Mouse (Mus musculus): Measurements from ENCODE around the gene Ddx41. TPM values are rescaled to one million over a fixed set of nuclear protein-coding genes. Genes with fewer than 3 reads are reported as not detected.

Gene Ddx41
- total and polyA plus RNA-seq, 3 experiments, result 59.1 to 101 (median 60.8) TPM

DNA sequence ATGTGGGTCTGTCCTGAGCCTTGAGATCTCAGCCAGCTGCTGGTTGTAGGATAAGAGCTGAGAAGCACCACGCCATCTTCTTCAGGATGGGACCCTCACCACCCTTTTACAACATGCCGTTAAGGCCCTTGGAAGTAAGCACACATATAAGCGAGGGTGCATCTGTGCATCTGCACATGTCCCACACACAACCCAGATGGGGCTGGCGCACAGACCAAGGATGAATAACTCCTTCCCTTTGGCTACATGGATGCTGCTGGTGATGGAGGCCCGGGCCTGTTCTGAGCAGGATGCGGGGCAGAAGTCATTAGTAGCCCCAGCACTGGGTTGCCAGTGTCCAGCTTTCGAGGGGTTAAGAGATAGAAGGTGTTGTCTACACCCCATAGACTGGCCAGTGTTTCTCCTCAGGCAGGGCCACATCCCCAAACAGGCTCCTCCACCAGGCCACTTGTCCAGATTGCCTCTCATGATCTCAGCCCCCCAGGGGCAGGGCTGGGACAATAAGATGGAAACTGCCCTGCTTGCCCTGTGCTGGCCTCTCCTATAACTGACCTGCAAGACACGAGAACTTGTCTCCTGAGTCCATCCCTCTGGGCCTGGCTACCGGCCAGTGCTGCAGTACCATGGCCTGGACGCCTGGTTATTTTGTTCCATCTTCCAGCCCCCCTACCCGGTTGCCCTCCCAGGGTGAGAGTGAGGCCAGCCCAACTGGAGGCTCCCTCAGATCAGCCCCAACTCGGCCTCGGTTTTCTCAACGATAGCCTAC is 50.2 kb downstream of the Ddx41 start:
- H3K4me1 ChIP-seq (ENCODE audit: insufficient read depth, low read depth, low read length), result peaks cover 3% of the 10 kb centered on the region; the same call in 1 of the 2 replicates
- H3K4me3 ChIP-seq (ENCODE audit: low read depth, low read length), result no peak overlapping the region
- H3K36me3 ChIP-seq (replicated peaks), result no peaks in the 10 kb centered on the region
- TF ChIP-seq TAL1 (conservative IDR thresholded peaks at IDR 0.05; ENCODE audit: low read depth, low read length) (no peak), GATA2 (IDR thresholded peaks at IDR 0.05; ENCODE audit: borderline replicate concordance, low read depth, low read length) (no peak), POLR2AphosphoS5 (IDR thresholded peaks at IDR 0.05; ENCODE audit: insufficient replicate concordance, low read depth, low read length) (no peak), GATA1 (IDR thresholded peaks at IDR 0.05; ENCODE audit: borderline replicate concordance, low read length) (no peak), CTCF (IDR thresholded peaks at IDR 0.05; ENCODE audit: low read depth, low read length) (no peak)
- H3K27me3 ChIP-seq (ENCODE audit: insufficient read depth, low read length), result peaks cover 81% of the 10 kb centered on the region
- DNase-seq (ENCODE audit: low spot score) (no peak), ATAC-seq (ENCODE audit: extremely low read depth, insufficient number of reproducible peaks, low FRiP score, poor library complexity, severe bottlenecking) (no peak)
- H3K9me3 ChIP-seq (replicated peaks), result no peaks in the 10 kb centered on the region

DNA sequence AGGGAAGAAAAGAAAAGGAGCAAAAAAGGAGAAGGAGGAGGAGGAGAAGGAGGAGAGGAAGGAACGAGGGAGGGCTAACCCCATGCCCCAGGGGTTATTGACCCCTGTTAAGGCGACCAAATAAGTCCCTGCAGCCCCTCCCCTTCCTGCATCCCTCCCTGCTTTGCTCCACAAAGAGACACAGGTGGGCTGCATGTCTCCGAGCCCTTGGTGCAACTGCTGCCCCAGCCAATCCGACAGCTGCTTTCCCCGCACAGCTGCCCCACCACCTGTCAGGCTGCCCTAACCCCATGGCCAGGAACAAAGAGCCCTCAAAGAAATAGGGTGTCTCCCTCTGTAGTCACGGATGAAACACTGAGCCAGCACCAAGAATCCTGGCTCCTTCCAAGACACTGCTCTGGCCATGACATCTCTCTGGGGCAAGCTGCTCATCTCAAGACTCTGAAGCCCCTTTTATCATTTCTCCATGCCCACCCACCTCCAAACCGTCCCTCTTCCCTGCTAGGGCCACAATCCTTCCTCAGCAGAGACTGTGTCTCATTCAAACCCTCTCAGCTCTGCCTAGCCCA is 51.9 kb downstream of the Ddx41 start:
- Histone ChIP-seq H3K27me3 (ENCODE audit: insufficient read depth, low read length) (peaks cover 87% of the 10 kb centered on the region), H3K9me3 (replicated peaks) (no peaks in the 10 kb centered on the region), H3K4me3 (ENCODE audit: low read depth, low read length) (no peak overlapping the region), H3K4me1 (ENCODE audit: insufficient read depth, low read depth, low read length) (peaks cover 3% of the 10 kb centered on the region; the same call in 1 of the 2 replicates), H3K36me3 (replicated peaks) (no peaks in the 10 kb centered on the region)
- DNase-seq (ENCODE audit: low spot score), result no peak
- TF ChIP-seq TAL1 (conservative IDR thresholded peaks at IDR 0.05; ENCODE audit: low read depth, low read length) (no peak), GATA2 (IDR thresholded peaks at IDR 0.05; ENCODE audit: borderline replicate concordance, low read depth, low read length) (no peak), CTCF (IDR thresholded peaks at IDR 0.05; ENCODE audit: low read depth, low read length) (no peak), GATA1 (IDR thresholded peaks at IDR 0.05; ENCODE audit: borderline replicate concordance, low read length) (no peak), POLR2AphosphoS5 (IDR thresholded peaks at IDR 0.05; ENCODE audit: insufficient replicate concordance, low read depth, low read length) (no peak)
- no peak; the same call in 1 of the 2 replicates for ATAC-seq (ENCODE audit: extremely low read depth, insufficient number of reproducible peaks, low FRiP score, poor library complexity, severe bottlenecking)

DNA sequence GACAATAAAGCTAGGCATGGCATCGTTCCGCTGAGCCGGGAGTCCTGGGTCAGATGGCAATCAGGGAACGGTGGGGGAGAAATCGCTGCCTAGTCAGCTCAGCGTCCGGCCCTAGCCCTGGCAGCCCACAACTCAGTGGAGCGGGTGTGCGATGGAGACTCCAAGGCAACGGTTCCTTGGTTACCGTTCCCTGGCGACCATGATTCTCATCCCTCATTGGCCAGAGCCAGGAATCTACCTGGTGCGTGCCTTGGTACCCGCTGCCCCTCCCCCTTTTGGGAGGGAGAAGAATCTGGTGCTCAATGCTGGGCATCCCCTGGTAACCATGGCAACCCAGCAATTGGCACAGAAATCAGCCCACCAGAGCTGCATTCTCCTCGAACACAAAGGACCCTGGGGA is 52.9 kb downstream of the Ddx41 start:
- no peak for DNase-seq (ENCODE audit: low spot score)
- Histone ChIP-seq H3K27me3 (ENCODE audit: insufficient read depth, low read length) (peaks cover 88% of the 10 kb centered on the region), H3K4me3 (ENCODE audit: low read depth, low read length) (no peak overlapping the region), H3K4me1 (ENCODE audit: insufficient read depth, low read depth, low read length) (peaks cover 3% of the 10 kb centered on the region; the same call in 1 of the 2 replicates), H3K9me3 (replicated peaks) (no peaks in the 10 kb centered on the region), H3K36me3 (replicated peaks) (no peaks in the 10 kb centered on the region)
- ATAC-seq (ENCODE audit: extremely low read depth, insufficient number of reproducible peaks, low FRiP score, poor library complexity, severe bottlenecking), result no peak
- no peak for TF ChIP-seq TAL1 (conservative IDR thresholded peaks at IDR 0.05; ENCODE audit: low read depth, low read length)
- no peak for TF ChIP-seq GATA1 (IDR thresholded peaks at IDR 0.05; ENCODE audit: borderline replicate concordance, low read length)
- no peak for TF ChIP-seq POLR2AphosphoS5 (IDR thresholded peaks at IDR 0.05; ENCODE audit: insufficient replicate concordance, low read depth, low read length)
- no peak for TF ChIP-seq CTCF (IDR thresholded peaks at IDR 0.05; ENCODE audit: low read depth, low read length)
- TF ChIP-seq GATA2 (IDR thresholded peaks at IDR 0.05; ENCODE audit: borderline replicate concordance, low read depth, low read length), result no peak

DNA sequence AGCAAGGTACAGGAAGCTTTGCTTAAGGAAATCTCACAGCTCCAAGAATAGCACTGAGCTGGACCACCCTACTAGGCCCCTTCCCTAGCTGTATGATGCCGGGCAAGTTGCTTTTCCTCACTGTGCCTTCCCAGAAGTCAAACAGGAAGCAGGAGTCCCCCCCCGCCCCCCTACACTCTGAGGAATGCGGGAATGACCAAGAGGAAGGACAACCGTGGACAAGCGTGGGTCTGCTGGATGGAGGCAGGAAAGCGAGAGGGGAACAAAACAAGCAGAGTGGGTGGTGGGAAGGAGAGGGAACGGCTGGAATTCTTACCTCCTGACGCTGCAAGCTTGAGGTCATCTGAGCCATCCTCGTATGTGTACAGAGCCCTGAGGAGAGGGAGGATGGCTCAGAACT is 53.4 kb downstream of the Ddx41 start:
- Histone ChIP-seq H3K27me3 (ENCODE audit: insufficient read depth, low read length) (peaks cover 84% of the 10 kb centered on the region), H3K9me3 (replicated peaks) (no peaks in the 10 kb centered on the region), H3K4me3 (ENCODE audit: low read depth, low read length) (no peak overlapping the region), H3K36me3 (replicated peaks) (no peaks in the 10 kb centered on the region), H3K4me1 (ENCODE audit: insufficient read depth, low read depth, low read length) (peaks cover 3% of the 10 kb centered on the region; the same call in 1 of the 2 replicates)
- no peak for ATAC-seq (ENCODE audit: extremely low read depth, insufficient number of reproducible peaks, low FRiP score, poor library complexity, severe bottlenecking)
- DNase-seq (ENCODE audit: low spot score), result no peak
- TF ChIP-seq TAL1 (conservative IDR thresholded peaks at IDR 0.05; ENCODE audit: low read depth, low read length) (no peak), CTCF (IDR thresholded peaks at IDR 0.05; ENCODE audit: low read depth, low read length) (no peak), GATA1 (IDR thresholded peaks at IDR 0.05; ENCODE audit: borderline replicate concordance, low read length) (no peak), GATA2 (IDR thresholded peaks at IDR 0.05; ENCODE audit: borderline replicate concordance, low read depth, low read length) (no peak), POLR2AphosphoS5 (IDR thresholded peaks at IDR 0.05; ENCODE audit: insufficient replicate concordance, low read depth, low read length) (no peak)

DNA sequence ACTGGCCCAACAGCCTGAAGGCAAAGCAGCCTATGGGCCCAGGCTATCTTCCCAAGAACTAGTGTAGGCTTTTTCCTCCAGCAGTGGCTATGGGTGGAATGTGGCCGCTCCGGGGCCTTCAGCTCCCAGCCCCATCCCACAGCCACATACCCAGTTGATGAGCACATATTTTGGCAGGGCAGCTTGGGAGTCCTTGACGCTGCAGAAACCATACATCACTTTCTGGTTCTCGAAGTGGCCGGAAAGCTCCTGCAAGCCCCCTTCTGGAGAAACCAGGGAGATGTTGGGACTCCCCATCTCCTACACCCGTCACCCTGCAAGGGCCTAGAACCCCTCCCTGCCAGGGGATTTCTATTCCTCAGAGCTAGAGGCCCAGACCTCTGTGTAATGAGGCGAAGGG is 53.9 kb downstream of the Ddx41 start:
- Histone ChIP-seq H3K4me3 (ENCODE audit: low read depth, low read length) (no peak overlapping the region), H3K36me3 (replicated peaks) (no peaks in the 10 kb centered on the region), H3K9me3 (replicated peaks) (no peaks in the 10 kb centered on the region), H3K27me3 (ENCODE audit: insufficient read depth, low read length) (peaks cover 83% of the 10 kb centered on the region), H3K4me1 (ENCODE audit: insufficient read depth, low read depth, low read length) (peaks cover 3% of the 10 kb centered on the region; the same call in 1 of the 2 replicates)
- DNase-seq (ENCODE audit: low spot score) (no peak), ATAC-seq (ENCODE audit: extremely low read depth, insufficient number of reproducible peaks, low FRiP score, poor library complexity, severe bottlenecking) (no peak)
- TF ChIP-seq CTCF (IDR thresholded peaks at IDR 0.05; ENCODE audit: low read depth, low read length) (no peak), GATA1 (IDR thresholded peaks at IDR 0.05; ENCODE audit: borderline replicate concordance, low read length) (no peak), GATA2 (IDR thresholded peaks at IDR 0.05; ENCODE audit: borderline replicate concordance, low read depth, low read length) (no peak)

Other genes with a start within 250 kb of the Ddx41 start
Only the 20 nearest of the 22 such genes appear.
- gene Rab24, start 214.7 kb downstream of the Ddx41 start, total RNA-seq (2014; fragmentation: Nextera tagmentation), result 35.2 and 67.7 TPM in 2 replicates
- 70.2 and 104 TPM in 2 replicates for gene Rab24, start 214.7 kb downstream of the Ddx41 start, total RNA-seq (2017)
- gene Rab24, start 214.7 kb downstream of the Ddx41 start, polyA plus RNA-seq (2012), result 136 and 138 TPM in 2 replicates
- 0.87 and 33.8 TPM in 2 replicates for gene Mxd3, start 206.8 kb downstream of the Ddx41 start, total RNA-seq (2014; fragmentation: Nextera tagmentation)
- gene Mxd3, start 206.8 kb downstream of the Ddx41 start, total RNA-seq (2017), result 8.3 and 10.8 TPM in 2 replicates
- 3.8 and 4.7 TPM in 2 replicates for gene Mxd3, start 206.8 kb downstream of the Ddx41 start, polyA plus RNA-seq (2012)
- gene Lman2, start 173.9 kb downstream of the Ddx41 start, total RNA-seq (2014; fragmentation: Nextera tagmentation), result 68.4 and 77.7 TPM in 2 replicates
- 76.9 and 91.1 TPM in 2 replicates for gene Lman2, start 173.9 kb downstream of the Ddx41 start, total RNA-seq (2017)
- 41.1 and 124 TPM in 2 replicates for gene Lman2, start 173.9 kb downstream of the Ddx41 start, polyA plus RNA-seq (2012)
- gene Rgs14, start 166.9 kb downstream of the Ddx41 start, total RNA-seq (2014; fragmentation: Nextera tagmentation), result 2.2 and 6.4 TPM in 2 replicates
- 10.0 and 10.1 TPM in 2 replicates for gene Rgs14, start 166.9 kb downstream of the Ddx41 start, total RNA-seq (2017)
- 6.0 and 6.6 TPM in 2 replicates for gene Rgs14, start 166.9 kb downstream of the Ddx41 start, polyA plus RNA-seq (2012)
- gene Slc34a1, start 138.5 kb downstream of the Ddx41 start, total RNA-seq (2014; fragmentation: Nextera tagmentation), result not detected in 2 replicates
- 0.06 and 0.93 TPM in 2 replicates for gene Slc34a1, start 138.5 kb downstream of the Ddx41 start, total RNA-seq (2017)
- not detected in 2 replicates for gene Slc34a1, start 138.5 kb downstream of the Ddx41 start, polyA plus RNA-seq (2012)
- not detected in 2 replicates for gene Pfn3, start 121.4 kb downstream of the Ddx41 start, total RNA-seq (2014; fragmentation: Nextera tagmentation)
- gene Pfn3, start 121.4 kb downstream of the Ddx41 start, total RNA-seq (2017), result not detected in 2 replicates
- not detected in 2 replicates for gene Pfn3, start 121.4 kb downstream of the Ddx41 start, polyA plus RNA-seq (2012)
- not detected in 2 replicates for gene F12, start 109.9 kb downstream of the Ddx41 start, total RNA-seq (2014; fragmentation: Nextera tagmentation)
- 0.05 TPM in 1 of 2 replicates, not detected in the other for gene F12, start 109.9 kb downstream of the Ddx41 start, total RNA-seq (2017)
- not detected in 2 replicates for gene F12, start 109.9 kb downstream of the Ddx41 start, polyA plus RNA-seq (2012)
- gene Grk6, start 91.6 kb downstream of the Ddx41 start, total RNA-seq (2014; fragmentation: Nextera tagmentation), result 23.0 and 27.5 TPM in 2 replicates
- gene Grk6, start 91.6 kb downstream of the Ddx41 start, total RNA-seq (2017), result 48.9 and 53.9 TPM in 2 replicates
- 42.6 and 46.0 TPM in 2 replicates for gene Grk6, start 91.6 kb downstream of the Ddx41 start, polyA plus RNA-seq (2012)
- 0.53 TPM in 1 of 2 replicates, not detected in the other for gene Prr7, start 72.4 kb downstream of the Ddx41 start, total RNA-seq (2014; fragmentation: Nextera tagmentation)
- 0.44 and 1.6 TPM in 2 replicates for gene Prr7, start 72.4 kb downstream of the Ddx41 start, total RNA-seq (2017)
- 1.6 and 2.7 TPM in 2 replicates for gene Prr7, start 72.4 kb downstream of the Ddx41 start, polyA plus RNA-seq (2012)
- not detected in 2 replicates for gene Dbn1, start 48.5 kb downstream of the Ddx41 start, total RNA-seq (2014; fragmentation: Nextera tagmentation)
- gene Dbn1, start 48.5 kb downstream of the Ddx41 start, total RNA-seq (2017), result 0.23 and 0.33 TPM in 2 replicates
- 0.25 and 0.30 TPM in 2 replicates for gene Dbn1, start 48.5 kb downstream of the Ddx41 start, polyA plus RNA-seq (2012)
- 19.9 and 20.0 TPM in 2 replicates for gene Pdlim7, start 23.0 kb downstream of the Ddx41 start, total RNA-seq (2014; fragmentation: Nextera tagmentation)
- gene Pdlim7, start 23.0 kb downstream of the Ddx41 start, total RNA-seq (2017), result 8.5 and 13.5 TPM in 2 replicates
- 52.5 and 61.7 TPM in 2 replicates for gene Pdlim7, start 23.0 kb downstream of the Ddx41 start, polyA plus RNA-seq (2012)
- 1.6 and 1.7 TPM in 2 replicates for gene Dok3, start 7.4 kb downstream of the Ddx41 start, total RNA-seq (2014; fragmentation: Nextera tagmentation)
- gene Dok3, start 7.4 kb downstream of the Ddx41 start, total RNA-seq (2017), result 8.4 and 8.8 TPM in 2 replicates
- gene Dok3, start 7.4 kb downstream of the Ddx41 start, polyA plus RNA-seq (2012), result 11.6 and 14.4 TPM in 2 replicates
- 54.4 and 65.4 TPM in 2 replicates for gene Fam193b, start 34.5 kb upstream of the Ddx41 start, total RNA-seq (2014; fragmentation: Nextera tagmentation)
- gene Fam193b, start 34.5 kb upstream of the Ddx41 start, total RNA-seq (2017), result 23.3 and 25.8 TPM in 2 replicates
- gene Fam193b, start 34.5 kb upstream of the Ddx41 start, polyA plus RNA-seq (2012), result 57.3 and 68.0 TPM in 2 replicates
- gene Tmed9, start 37.1 kb upstream of the Ddx41 start, total RNA-seq (2014; fragmentation: Nextera tagmentation), result 46.5 and 56.7 TPM in 2 replicates
- 100 and 102 TPM in 2 replicates for gene Tmed9, start 37.1 kb upstream of the Ddx41 start, total RNA-seq (2017)
- gene Tmed9, start 37.1 kb upstream of the Ddx41 start, polyA plus RNA-seq (2012), result 149 and 172 TPM in 2 replicates
- gene B4galt7, start 63.2 kb upstream of the Ddx41 start, total RNA-seq (2014; fragmentation: Nextera tagmentation), result 7.4 and 10.6 TPM in 2 replicates
- 16.7 and 17.6 TPM in 2 replicates for gene B4galt7, start 63.2 kb upstream of the Ddx41 start, total RNA-seq (2017)
- 15.2 and 15.4 TPM in 2 replicates for gene B4galt7, start 63.2 kb upstream of the Ddx41 start, polyA plus RNA-seq (2012)
- 27.2 and 27.4 TPM in 2 replicates for gene Caml, start 86.3 kb upstream of the Ddx41 start, total RNA-seq (2014; fragmentation: Nextera tagmentation)
- gene Caml, start 86.3 kb upstream of the Ddx41 start, total RNA-seq (2017), result 33.8 and 37.2 TPM in 2 replicates
- 24.5 and 25.2 TPM in 2 replicates for gene Caml, start 86.3 kb upstream of the Ddx41 start, polyA plus RNA-seq (2012)
- 86.6 and 93.9 TPM in 2 replicates for gene Ddx46, start 98.4 kb upstream of the Ddx41 start, total RNA-seq (2014; fragmentation: Nextera tagmentation)
- 92.4 and 129 TPM in 2 replicates for gene Ddx46, start 98.4 kb upstream of the Ddx41 start, total RNA-seq (2017)
- 29.9 and 38.6 TPM in 2 replicates for gene Ddx46, start 98.4 kb upstream of the Ddx41 start, polyA plus RNA-seq (2012)
- 84.0 and 88.9 TPM in 2 replicates for gene B230219D22Rik, start 156.5 kb upstream of the Ddx41 start, total RNA-seq (2014; fragmentation: Nextera tagmentation)
- 58.4 and 64.2 TPM in 2 replicates for gene B230219D22Rik, start 156.5 kb upstream of the Ddx41 start, total RNA-seq (2017)
- gene B230219D22Rik, start 156.5 kb upstream of the Ddx41 start, polyA plus RNA-seq (2012), result 20.3 and 28.2 TPM in 2 replicates
- gene Txndc15, start 178.0 kb upstream of the Ddx41 start, total RNA-seq (2014; fragmentation: Nextera tagmentation), result 14.0 and 15.0 TPM in 2 replicates
- gene Txndc15, start 178.0 kb upstream of the Ddx41 start, total RNA-seq (2017), result 36.8 and 43.6 TPM in 2 replicates
- gene Txndc15, start 178.0 kb upstream of the Ddx41 start, polyA plus RNA-seq (2012), result 11.6 and 14.0 TPM in 2 replicates
- 13.1 and 19.2 TPM in 2 replicates for gene Pcbd2, start 190.7 kb upstream of the Ddx41 start, total RNA-seq (2014; fragmentation: Nextera tagmentation)
- 30.3 and 30.9 TPM in 2 replicates for gene Pcbd2, start 190.7 kb upstream of the Ddx41 start, total RNA-seq (2017)
- 43.4 and 59.1 TPM in 2 replicates for gene Pcbd2, start 190.7 kb upstream of the Ddx41 start, polyA plus RNA-seq (2012)